Mouse (Mus musculus): Measurements from ENCODE around the gene Prkag3. TPM values are rescaled to one million over a fixed set of nuclear protein-coding genes. Genes with fewer than 3 reads are reported as not detected.

Prkag3 gene
- polyA plus RNA-seq, 1 experiment = 24.6 TPM

GRCm38 (mm10) chr1:74792831-74793660, 44.0 kb upstream of the Prkag3 start:
- H3K4me3 ChIP-seq = peak overlapping the region; percentile 27
- TF ChIP-seq POLR2AphosphoS2 (IDR thresholded peaks at IDR 0.05; ENCODE audit: insufficient read length, low read depth) (peak; percentile 84), REST (IDR thresholded peaks at IDR 0.05; ENCODE audit: insufficient read depth, insufficient read length) (no peak), MYOD1 (IDR thresholded peaks at IDR 0.05; ENCODE audit: control insufficient read depth in 1 of 3, insufficient read length in 2 of 3, low read depth in 2 of 3) (peak in 1 of 3 experiments; percentile 43), POLR2A (IDR thresholded peaks at IDR 0.05; ENCODE audit: insufficient read length, low read depth) (peak; percentile 78), SRF (IDR thresholded peaks at IDR 0.05; ENCODE audit: control insufficient read depth, insufficient read length, low read depth) (no peak)

GRCm38 (mm10) chr1:74791249-74791648, 42.2 kb upstream of the Prkag3 start, which contains the start of gene Wnt10a:
Gene Wnt10a (plus strand): TSS chr1:74791516.
- Histone ChIP-seq H3K4me2 (ENCODE audit: low read depth) (peak within 1 kb of the TSS; percentile 77), H3K4me3 (peak within 1 kb of the TSS; percentile 27)
- TF ChIP-seq POLR2AphosphoS2 (IDR thresholded peaks at IDR 0.05; ENCODE audit: insufficient read length, low read depth) (no peak), MAX (IDR thresholded peaks at IDR 0.05; ENCODE audit: low read depth) (no peak), MYOD1 (IDR thresholded peaks at IDR 0.05; ENCODE audit: control insufficient read depth in 1 of 3, insufficient read length in 2 of 3, low read depth in 2 of 3) (peak in 1 of 3 experiments; percentile 56), MYOG (IDR thresholded peaks at IDR 0.05; ENCODE audit: control insufficient read depth in 1 of 3, insufficient read depth in 1 of 3, insufficient read length in 2 of 3, low read depth in 2 of 3) (peak in 1 of 3 experiments; percentile 52), SRF (IDR thresholded peaks at IDR 0.05; ENCODE audit: control insufficient read depth, insufficient read length, low read depth) (no peak), TCF3 (IDR thresholded peaks at IDR 0.05; ENCODE audit: insufficient read length, low read depth) (no peak)

More at GRCm38 (mm10) chr1:74792831-74793660, 44.0 kb upstream of the Prkag3 start:
- no peaks in the 10 kb centered on the region for H3K27me3 ChIP-seq (ENCODE audit: control insufficient read depth, insufficient read depth, insufficient read length)
- peaks cover 5% of the 10 kb centered on the region for H3K79me2 ChIP-seq (ENCODE audit: control insufficient read depth, insufficient read depth)
- H3ac ChIP-seq (ENCODE audit: control insufficient read depth, insufficient read length) = peak overlapping the region; percentile 70
- H3K4me2 ChIP-seq (ENCODE audit: low read depth) = peak overlapping the region; percentile 77
- no peaks in the 10 kb centered on the region for H3K36me3 ChIP-seq (ENCODE audit: control insufficient read depth, insufficient read depth)

GRCm38 (mm10) chr1:74790095-74790494, 41.1 kb upstream of the Prkag3 start:
- no peak overlapping the region for H3K4me2 ChIP-seq (ENCODE audit: low read depth)
- TF ChIP-seq POLR2A (IDR thresholded peaks at IDR 0.05; ENCODE audit: insufficient read length, low read depth) (peak; percentile 17), TCF3 (IDR thresholded peaks at IDR 0.05; ENCODE audit: insufficient read length, low read depth) (no peak), POLR2AphosphoS2 (IDR thresholded peaks at IDR 0.05; ENCODE audit: insufficient read length, low read depth) (no peak), MYOG (IDR thresholded peaks at IDR 0.05; ENCODE audit: control insufficient read depth in 1 of 3, insufficient read depth in 1 of 3, insufficient read length in 2 of 3, low read depth in 2 of 3) (peak in 1 of 3 experiments; percentile 74), CEBPB (IDR thresholded peaks at IDR 0.05; ENCODE audit: insufficient read depth, poor library complexity, severe bottlenecking) (no peak), MYOD1 (IDR thresholded peaks at IDR 0.05; ENCODE audit: control insufficient read depth in 1 of 3, insufficient read length in 2 of 3, low read depth in 2 of 3) (peak in 2 of 3 experiments; percentile 36 to 74)

More at GRCm38 (mm10) chr1:74791249-74791648, 42.2 kb upstream of the Prkag3 start, which contains the start of gene Wnt10a:
- Histone ChIP-seq H3K27me3 (ENCODE audit: control insufficient read depth, insufficient read depth, insufficient read length) (no peaks in the 10 kb centered on the region), H3K36me3 (ENCODE audit: control insufficient read depth, insufficient read depth) (no peaks in the 10 kb centered on the region), H3K79me2 (ENCODE audit: control insufficient read depth, insufficient read depth) (peaks cover 5% of the 10 kb centered on the region), H3ac (ENCODE audit: control insufficient read depth, insufficient read length) (peak within 1 kb of the TSS; percentile 70)

DNA sequence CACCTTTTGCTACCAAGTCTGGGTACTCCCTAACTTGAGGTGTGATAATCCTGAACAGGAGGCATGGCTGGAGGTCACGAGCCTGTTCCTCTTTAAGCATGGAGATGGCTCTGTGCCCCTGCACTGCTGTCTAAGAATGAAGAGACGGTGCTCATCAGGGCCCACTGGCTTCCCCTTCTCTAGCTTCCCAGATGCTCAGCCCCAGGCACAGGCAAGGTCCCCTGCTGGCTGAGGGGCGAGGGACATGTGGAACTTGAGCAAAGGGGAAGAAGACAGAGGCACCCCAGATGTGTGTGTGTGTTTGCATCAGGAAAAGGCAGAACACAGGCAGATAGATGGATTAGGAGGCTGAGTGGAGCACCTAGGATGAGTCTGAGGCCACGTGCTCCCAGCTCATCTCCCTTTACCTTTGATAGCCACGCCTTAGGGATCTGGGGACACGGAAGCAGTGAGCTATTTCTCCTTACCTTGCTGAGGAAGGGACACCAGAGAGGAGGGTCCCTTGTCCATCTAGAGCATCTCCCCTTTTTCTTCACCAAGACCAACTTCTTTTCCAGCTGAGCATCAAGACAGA, 39.7 kb upstream of the Prkag3 start:
- H3ac ChIP-seq (ENCODE audit: control insufficient read depth, insufficient read length) = no peak overlapping the region
- TF ChIP-seq MYOD1 (IDR thresholded peaks at IDR 0.05; ENCODE audit: control insufficient read depth in 1 of 3, insufficient read length in 2 of 3, low read depth in 2 of 3) (no peak), SRF (IDR thresholded peaks at IDR 0.05; ENCODE audit: control insufficient read depth, insufficient read length, low read depth) (no peak)
- H3K4me3 ChIP-seq = no peak overlapping the region
- H3K36me3 ChIP-seq (ENCODE audit: control insufficient read depth, insufficient read depth) = no peaks in the 10 kb centered on the region
- peaks cover 5% of the 10 kb centered on the region for H3K79me2 ChIP-seq (ENCODE audit: control insufficient read depth, insufficient read depth)
- H3K27me3 ChIP-seq (ENCODE audit: control insufficient read depth, insufficient read depth, insufficient read length) = peaks cover 8% of the 10 kb centered on the region
- H3K4me2 ChIP-seq (ENCODE audit: low read depth) = no peak overlapping the region

More at GRCm38 (mm10) chr1:74790095-74790494, 41.1 kb upstream of the Prkag3 start:
- no peaks in the 10 kb centered on the region for H3K27me3 ChIP-seq (ENCODE audit: control insufficient read depth, insufficient read depth, insufficient read length)
- no peak overlapping the region for H3ac ChIP-seq (ENCODE audit: control insufficient read depth, insufficient read length)
- no peaks in the 10 kb centered on the region for H3K36me3 ChIP-seq (ENCODE audit: control insufficient read depth, insufficient read depth)
- H3K4me3 ChIP-seq = no peak overlapping the region
- H3K79me2 ChIP-seq (ENCODE audit: control insufficient read depth, insufficient read depth) = peaks cover 5% of the 10 kb centered on the region

- Histone ChIP-seq H3K79me2 (ENCODE audit: control insufficient read depth, insufficient read depth) (peaks cover 5% of the 10 kb centered on the region), H3ac (ENCODE audit: control insufficient read depth, insufficient read length) (no peak overlapping the region), H3K4me3 (no peak overlapping the region), H3K27me3 (ENCODE audit: control insufficient read depth, insufficient read depth, insufficient read length) (peaks cover 8% of the 10 kb centered on the region), H3K36me3 (ENCODE audit: control insufficient read depth, insufficient read depth) (no peaks in the 10 kb centered on the region), H3K4me2 (ENCODE audit: low read depth) (peak overlapping the region; percentile 10)
- no peak for TF ChIP-seq POLR2A (IDR thresholded peaks at IDR 0.05; ENCODE audit: insufficient read length, low read depth)
- no peak for TF ChIP-seq MYOD1 (IDR thresholded peaks at IDR 0.05; ENCODE audit: control insufficient read depth in 1 of 3, insufficient read length in 2 of 3, low read depth in 2 of 3)
- TF ChIP-seq E2F4 (IDR thresholded peaks at IDR 0.05; ENCODE audit: insufficient read depth) = no peak
- TF ChIP-seq SRF (IDR thresholded peaks at IDR 0.05; ENCODE audit: control insufficient read depth, insufficient read length, low read depth) = no peak
These were observed 38.8 kb upstream of the Prkag3 start for GRCm38 (mm10) chr1:74787846-74788245.
